Mouse (Mus musculus): ENCODE measurements at regions not wholly inside any gene's neighbourhood (a gene's known extent, or its start where the extent isn't known, plus 50 kb on each side); places are given as distances from the start of the nearest gene placed in this dataset.

GRCm38 (mm10) chr8:126160356-126160975 lies 137.9 kb upstream of the Slc35f3 start:
- no peak for DNase-seq

GRCm38 (mm10) chr8:126162748-126163371 lies 135.5 kb upstream of the Slc35f3 start:
- DNase-seq: no peak

GRCm38 (mm10) chr8:126163954-126164353 lies 134.4 kb upstream of the Slc35f3 start:
- no peak for DNase-seq

DNA sequence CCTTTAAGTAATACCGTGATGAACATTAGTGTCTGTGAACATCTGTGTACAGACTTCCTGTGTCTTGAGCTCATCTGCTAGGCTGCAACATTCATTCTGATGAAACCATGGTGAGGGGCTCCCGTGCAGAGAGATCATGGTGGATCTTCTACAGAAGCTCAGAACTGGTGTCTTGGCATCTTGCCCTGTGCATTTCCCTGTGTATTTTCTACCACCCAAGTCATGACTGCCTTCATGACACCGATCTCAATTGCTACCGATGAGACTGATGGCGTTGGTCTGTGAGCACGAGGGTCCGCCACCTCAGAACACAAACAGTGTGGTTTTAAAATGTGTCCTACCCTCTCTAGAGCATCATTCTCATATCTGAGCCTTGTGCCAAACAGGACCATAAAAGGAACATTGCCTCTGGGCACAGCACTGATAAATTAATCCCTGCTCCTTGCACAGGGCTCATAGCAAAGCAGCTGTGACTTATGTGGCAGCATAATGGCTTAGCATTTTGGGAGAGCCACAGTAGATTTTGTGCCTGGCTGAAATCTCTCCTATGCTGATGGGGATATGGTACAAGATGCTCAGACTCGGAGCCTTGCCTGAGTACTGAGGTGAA lies 132.8 kb upstream of the Slc35f3 start:
- no peak for DNase-seq

- DNase-seq: no peak
Measured at GRCm38 (mm10) chr8:126166394-126166793, 132.0 kb upstream of the Slc35f3 start.

- no peak for DNase-seq
Measured at GRCm38 (mm10) chr8:126174451-126174850, 123.9 kb upstream of the Slc35f3 start.

DNA sequence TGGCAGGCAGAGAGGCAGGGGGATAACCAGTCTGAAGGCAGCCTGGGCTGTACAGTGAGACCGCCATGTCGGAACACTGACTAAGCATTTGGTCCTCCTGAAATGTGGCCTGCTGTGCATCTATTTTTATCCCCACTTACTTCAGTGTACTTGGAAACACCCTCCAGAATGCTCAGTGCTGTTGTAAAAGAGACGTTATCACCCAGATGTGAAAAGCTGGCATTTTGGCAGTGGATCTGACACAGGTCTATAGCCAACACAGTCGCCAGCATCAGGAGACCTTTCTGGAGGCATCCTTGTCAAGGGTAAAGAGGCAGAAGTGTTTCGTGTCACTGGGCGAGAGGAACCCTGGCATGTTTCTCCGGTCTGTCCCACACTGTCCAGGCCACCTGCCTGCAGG lies 122.1 kb upstream of the Slc35f3 start:
- no peak for DNase-seq

DNA sequence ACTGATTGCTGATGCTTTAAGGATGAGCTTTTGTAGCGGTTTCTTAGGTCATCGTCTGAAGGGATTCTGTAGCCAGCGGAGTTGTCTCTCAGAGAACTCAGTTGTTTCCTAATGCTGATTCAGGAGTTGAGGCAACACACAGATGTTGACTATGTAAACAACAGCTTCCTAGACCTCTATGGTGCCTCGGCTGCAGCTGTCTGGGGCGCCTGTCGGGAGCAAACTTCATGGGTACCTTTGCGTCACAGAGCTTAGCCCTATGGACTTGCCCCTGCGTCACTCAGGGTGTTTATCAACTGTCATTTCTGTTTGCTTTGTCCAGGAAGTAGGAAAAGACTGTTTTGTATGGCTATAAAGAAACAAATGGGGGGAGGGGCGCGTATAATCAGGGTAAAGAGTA lies 120.5 kb upstream of the Slc35f3 start:
- DNase-seq: no peak

DNA sequence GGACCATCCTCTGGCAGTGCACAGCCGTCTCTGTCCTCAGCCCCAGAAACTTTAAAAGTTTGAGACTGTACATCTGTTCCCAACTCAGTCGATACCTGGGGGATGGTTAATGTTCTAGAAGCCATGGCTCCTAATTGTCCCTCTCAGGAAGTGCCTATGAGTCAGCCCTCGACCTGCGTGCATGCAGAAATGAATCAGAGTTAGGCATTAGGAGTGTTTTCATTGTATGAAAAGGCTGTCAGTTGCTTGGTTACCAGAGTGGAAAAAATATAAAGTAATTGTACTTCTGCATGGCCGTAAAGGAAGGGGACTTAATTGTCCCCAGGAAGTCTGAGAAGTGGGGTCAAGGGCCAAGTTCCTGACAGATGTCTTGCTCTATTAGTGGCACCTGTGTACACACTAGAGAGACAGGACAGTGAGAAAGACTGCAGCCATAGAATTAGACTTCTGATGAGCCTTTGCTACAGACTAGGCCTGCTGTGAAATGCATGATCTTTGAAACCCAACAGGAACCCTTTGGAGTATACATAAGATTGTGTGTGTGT lies 109.5 kb upstream of the Slc35f3 start:
- DNase-seq: no peak

- no peak for DNase-seq
Measured at GRCm38 (mm10) chr8:126195616-126196015, 102.7 kb upstream of the Slc35f3 start.

DNA sequence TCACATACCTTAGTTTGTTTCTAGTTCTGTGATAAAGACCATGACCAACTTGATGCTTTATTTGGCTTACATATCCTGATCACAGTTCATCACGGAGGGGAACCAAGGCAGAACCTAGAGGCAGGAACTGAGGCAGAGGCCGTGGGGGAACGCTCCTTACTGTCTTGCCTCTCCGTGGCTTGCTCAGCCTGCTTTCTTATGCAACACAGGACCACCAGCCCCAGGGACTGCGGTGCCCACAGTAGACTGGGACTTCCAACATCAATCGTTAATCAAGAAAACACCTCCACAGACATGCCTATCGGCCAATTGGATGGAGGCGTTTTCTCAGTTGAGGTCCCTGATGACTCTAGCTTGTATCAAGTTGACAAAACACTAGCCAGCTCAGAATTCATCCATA lies 87.8 kb upstream of the Slc35f3 start:
- DNase-seq: no peak

GRCm38 (mm10) chr8:126212802-126213201 lies 85.6 kb upstream of the Slc35f3 start:
- DNase-seq: no peak

DNA sequence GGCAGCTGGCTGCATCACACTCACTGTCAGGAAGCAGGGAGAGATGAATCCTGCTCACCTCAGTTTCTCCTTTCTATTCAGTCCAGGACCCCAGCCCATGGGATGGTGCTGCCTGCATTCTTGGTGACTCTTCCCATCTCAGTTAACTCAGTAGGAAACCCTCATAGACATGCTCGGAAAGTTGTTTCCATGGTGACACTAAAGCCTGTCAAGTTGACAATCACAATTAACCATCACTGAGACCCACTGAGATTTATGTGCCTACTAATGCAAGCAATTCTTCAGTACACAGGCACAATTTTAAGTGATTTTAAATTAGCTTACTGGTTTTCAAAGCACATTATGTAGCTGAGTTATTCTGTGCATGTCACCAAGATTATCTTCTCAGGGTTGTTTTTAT lies 83.8 kb upstream of the Slc35f3 start:
- no peak for DNase-seq

DNA sequence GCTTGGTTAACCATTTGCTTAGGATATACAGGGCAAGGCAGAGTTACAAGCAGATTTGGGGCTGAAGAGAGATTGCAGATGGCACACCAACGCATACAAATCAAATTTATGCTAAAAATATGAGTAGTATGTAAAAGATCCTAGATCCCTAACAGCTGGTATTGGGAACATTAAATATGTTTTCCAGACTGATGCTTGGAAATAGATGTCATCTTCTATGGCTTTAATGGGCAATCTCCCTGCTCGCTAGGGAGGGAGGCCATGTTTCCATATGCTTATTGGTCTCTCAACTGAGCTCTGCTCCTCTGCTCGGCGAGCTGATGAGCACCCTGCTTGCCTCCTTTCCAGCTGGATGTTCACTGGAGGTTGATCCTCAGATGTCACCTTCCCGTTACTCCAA lies 82.0 kb upstream of the Slc35f3 start:
- DNase-seq: no peak

GRCm38 (mm10) chr8:126221631-126222030 lies 76.7 kb upstream of the Slc35f3 start:
- peak in 1 of 2 experiments; percentile 2 for DNase-seq

DNA sequence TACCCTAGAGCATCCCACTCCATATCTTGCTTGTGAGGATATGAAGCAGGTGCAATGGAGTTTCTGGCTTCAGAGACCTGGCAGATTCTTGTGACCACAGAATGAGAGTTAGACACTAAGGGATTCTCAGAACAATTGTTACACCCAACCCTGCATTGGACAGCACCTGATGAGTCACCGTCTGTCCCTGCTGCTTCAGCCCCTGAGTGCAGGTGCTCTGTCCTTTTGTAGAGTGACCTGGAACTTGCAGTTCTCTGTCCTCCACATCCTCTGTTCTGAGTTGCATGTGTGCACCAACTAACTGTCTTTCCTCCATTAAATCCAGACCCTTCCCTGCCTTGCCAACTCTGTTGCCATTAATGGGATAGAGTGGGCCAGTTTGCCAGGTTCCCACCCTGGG lies 66.6 kb upstream of the Slc35f3 start:
- DNase-seq: no peak

DNA sequence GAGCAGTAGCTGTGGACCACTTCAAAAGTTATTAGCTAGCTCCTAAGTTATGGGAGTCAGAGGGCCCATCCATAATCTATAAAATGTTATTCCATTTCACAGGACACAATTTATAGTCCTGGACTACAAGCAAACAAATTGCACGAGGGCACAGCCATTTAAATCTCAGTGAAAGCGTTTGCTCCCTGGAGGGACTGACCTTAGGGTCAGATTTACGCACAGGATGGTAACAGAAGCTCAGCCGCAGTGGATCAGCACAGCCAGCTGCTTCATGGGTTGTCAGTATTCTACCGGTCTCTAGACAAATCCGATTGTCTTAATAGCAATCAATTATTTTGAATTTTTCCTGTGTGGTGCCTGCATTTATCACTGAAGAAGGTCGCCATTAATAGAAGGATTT lies 65.8 kb upstream of the Slc35f3 start:
- no peak for DNase-seq

GRCm38 (mm10) chr8:126239684-126240083 lies 58.7 kb upstream of the Slc35f3 start:
- DNase-seq: no peak

DNA sequence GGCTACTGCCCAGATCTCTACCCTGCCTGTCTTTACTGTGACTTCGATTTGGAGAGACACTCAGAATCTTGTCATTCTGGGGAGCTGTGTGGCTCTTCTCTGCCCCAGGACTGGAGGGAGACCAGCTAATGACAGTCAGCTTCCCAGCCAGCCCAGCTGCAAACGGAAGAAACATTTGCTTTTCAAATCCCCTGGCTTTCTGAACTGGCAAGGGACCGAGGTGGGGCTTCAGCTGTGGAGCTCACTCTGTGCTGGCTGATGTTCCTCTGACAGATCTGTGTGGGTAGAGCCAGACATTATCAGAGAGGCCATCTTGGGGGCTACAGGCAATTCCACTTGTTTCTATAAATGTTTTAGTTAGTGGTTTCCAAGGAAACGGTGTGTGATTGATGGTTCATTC lies 54.0 kb upstream of the Slc35f3 start:
- no peak for DNase-seq

Data from spleen, adult 18-20 months (tissue).